Mouse (Mus musculus): ENCODE data around the gene Pik3r1.

GRCm38 (mm10) chr13:101738769-101739168 is 29.2 kb downstream of the Pik3r1 start:
- TF ChIP-seq CTCF (IDR thresholded peaks at IDR 0.05; ENCODE audit: extremely low read depth, insufficient read depth, insufficient read length, insufficient replicate concordance): no peak
- TF ChIP-seq POLR2A (IDR thresholded peaks at IDR 0.05; ENCODE audit: low read depth, low read length): no peak

Measured in spleen, adult 2 months (tissue).